Mouse (Mus musculus) neutrophil, adult 59 days (primary cell): ENCODE data around the gene Inpp4b. TPM values are rescaled to one million over a fixed set of nuclear protein-coding genes. Genes with fewer than 3 reads are reported as not detected.

ENCODE experiments used
- total RNA-seq, 2 experiments: library from RNA; stranded (reverse); gene quantifications; 1 replicate in 1 of 2; 2 replicates in 1 of 2; pipeline ENCODE4 v1.2.4; 2023

Gene Inpp4b
- 1 to 10 TPM; 3.6 to 4.0 TPM for total RNA-seq

DNA sequence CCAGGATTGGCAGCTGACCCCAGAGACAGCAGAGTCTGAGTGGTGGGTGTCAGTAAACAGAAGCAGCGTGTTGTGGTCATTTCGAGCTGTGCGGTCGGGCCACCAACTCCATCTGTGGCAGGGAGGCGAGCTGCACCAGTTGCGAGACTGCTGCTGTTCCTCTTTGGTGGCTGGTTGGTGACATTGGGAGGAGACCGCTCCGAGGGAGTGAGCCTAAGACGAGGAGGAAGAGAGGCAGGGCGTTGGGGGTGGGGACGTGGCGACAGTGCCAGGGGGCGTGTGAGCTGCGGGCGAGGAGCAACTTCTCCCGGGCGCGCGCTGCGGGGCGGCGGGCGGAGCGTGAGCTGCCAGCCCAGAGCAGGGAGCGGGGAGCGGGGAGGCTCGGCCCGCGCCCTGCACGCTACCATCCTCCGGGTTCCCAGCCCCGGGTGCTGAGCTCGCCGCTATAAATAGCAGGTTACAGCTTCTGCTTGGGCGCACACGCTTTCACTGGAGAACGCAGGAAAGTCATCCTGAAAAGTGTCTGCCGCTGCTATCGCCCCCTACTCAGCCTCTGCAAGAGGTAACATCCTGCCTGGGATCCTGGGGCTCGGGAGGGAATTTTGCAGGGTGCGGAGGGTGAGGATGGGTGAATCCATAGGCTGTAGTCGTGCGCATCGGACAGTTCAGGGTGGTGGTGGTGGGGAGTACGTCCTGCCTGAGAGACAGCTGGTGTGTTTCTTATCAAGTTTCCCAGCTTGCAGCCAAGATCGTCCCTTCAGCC lies at the start of gene Inpp4b:
Gene Inpp4b (plus strand): TSS at position 321 of the 763 bp plus-strand sequence.

